8 mouse cellular contexts compared by ENCODE assay signal in genomic region chr8:70862824-70863641, GRCm38 (mm10). TPM values are rescaled to one million over a fixed set of nuclear protein-coding genes. Genes with fewer than 3 reads are reported as not detected.
DNase-seq lines count a peak whose midpoint lies in the region; ATAC-seq and TF ChIP-seq lines count a peak whose summit lies in the region.

TSS of gene Kcnn1 (minus strand) at chr8:70863258.

- H3K4me3 ChIP-seq in spleen, adult 2 months (ENCODE audit: extremely low read depth, insufficient read depth, insufficient read length) = peak within 1 kb of the TSS; percentile 24; the same call in 1 of the 2 replicates
- peak within 1 kb of the TSS; percentile 49 for H3K4me3 ChIP-seq in limb, embryonic 14.5 days (replicated peaks; ENCODE audit: low read length)
- peak within 1 kb of the TSS; percentile 38 for H3K4me3 ChIP-seq in small intestine, adult 2 months (ENCODE audit: low read depth, low read length)

- peak within 1 kb of the TSS; percentile 86 for H3K4me2 ChIP-seq in limb, embryonic 14.5 days (replicated peaks; ENCODE audit: low read depth, low read length, severe bottlenecking)

- peak within 1 kb of the TSS; percentile 53 for H3K9ac ChIP-seq in limb, embryonic 14.5 days (ENCODE audit: low read depth, low read length, severe bottlenecking)

- peak; percentile 21 for DNase-seq in cerebellum, adult 11 months
- DNase-seq in spleen, adult 2 months (ENCODE audit: low read depth in 1 of 2, low spot score in 2 of 2) = no peak
- no peak for DNase-seq in spleen, postnatal 36 days (ENCODE audit: low spot score in 2 of 2)
- DNase-seq in heart, postnatal 10 days = peak; percentile 19 to 41
- no peak for DNase-seq in limb, embryonic 14.5 days (ENCODE audit: low spot score)
- no peak for DNase-seq in yolk sac, embryonic 10.5 days (ENCODE audit: low spot score)

- H3K9me3 ChIP-seq in limb, embryonic 14.5 days (ENCODE audit: control insufficient read depth, low read length) = no peaks in the 10 kb centered on the region

- WGBS in spleen, adult 2 months = 2% methylated on average over 51 of the region's 55 CpGs
- WGBS in limb, embryonic 14.5 days = under 1% methylated on average over 47 of the region's 55 CpGs
- WGBS in small intestine, adult 2 months = 1% methylated on average over 55 of the region's 55 CpGs

- no peak for TF ChIP-seq POLR2A in spleen, adult 2 months (IDR thresholded peaks at IDR 0.05; ENCODE audit: low read depth, low read length)
- TF ChIP-seq POLR2A in limb, embryonic 14.5 days (IDR thresholded peaks at IDR 0.05; ENCODE audit: borderline replicate concordance, extremely low read depth, insufficient read depth, insufficient read length) = no peak
- no peak for TF ChIP-seq POLR2A in small intestine, adult 2 months (IDR thresholded peaks at IDR 0.05; ENCODE audit: low read depth, low read length)

- peaks cover 29% of the 10 kb centered on the region for H3K4me1 ChIP-seq in spleen, adult 2 months (ENCODE audit: control insufficient read depth, insufficient read depth, insufficient read length)
- H3K4me1 ChIP-seq in limb, embryonic 14.5 days (ENCODE audit: control insufficient read depth, insufficient read depth, low read length) = peaks cover 20% of the 10 kb centered on the region
- H3K4me1 ChIP-seq in small intestine, adult 2 months (ENCODE audit: control insufficient read depth, insufficient read depth, insufficient read length, low read length) = peaks cover 22% of the 10 kb centered on the region

- no peak for TF ChIP-seq CTCF in spleen, adult 2 months (IDR thresholded peaks at IDR 0.05; ENCODE audit: extremely low read depth, insufficient read depth, insufficient read length, insufficient replicate concordance)
- TF ChIP-seq CTCF in small intestine, adult 2 months (IDR thresholded peaks at IDR 0.05; ENCODE audit: extremely low read depth, insufficient read length, insufficient replicate concordance, low read depth, low read length) = no peak

- peaks cover 17% of the 10 kb centered on the region for H3K27me3 ChIP-seq in spleen, adult 2 months (ENCODE audit: control insufficient read depth, insufficient read depth, low read length)
- peaks cover 18% of the 10 kb centered on the region for H3K27me3 ChIP-seq in limb, embryonic 14.5 days (ENCODE audit: control insufficient read depth, insufficient read depth, low read length)
- H3K27me3 ChIP-seq in small intestine, adult 2 months (ENCODE audit: control insufficient read depth, insufficient read depth, low read length) = peaks cover 34% of the 10 kb centered on the region

- no peak for ATAC-seq in cerebellum, adult (ENCODE audit: insufficient number of reproducible peaks, low FRiP score, low TSS enrichment)
- ATAC-seq in limb, embryonic 14.5 days (ENCODE audit: low FRiP score, low read depth) = no peak

- no peaks in the 10 kb centered on the region for H3K36me3 ChIP-seq in spleen, adult 2 months (ENCODE audit: control insufficient read depth, insufficient read depth, low read length)
- no peaks in the 10 kb centered on the region; the same call in 1 of the 2 replicates for H3K36me3 ChIP-seq in limb, embryonic 14.5 days (ENCODE audit: control insufficient read depth, insufficient read depth, low read length)
- H3K36me3 ChIP-seq in small intestine, adult 2 months (ENCODE audit: control insufficient read depth, insufficient read depth, low read length) = peaks cover 3% of the 10 kb centered on the region

- no peak within 1 kb of the TSS for H3K27ac ChIP-seq in spleen, adult 2 months (ENCODE audit: insufficient read depth, low read length)
- no peak within 1 kb of the TSS for H3K27ac ChIP-seq in limb, embryonic 14.5 days (replicated peaks; ENCODE audit: low read depth, low read length)
- no peak within 1 kb of the TSS for H3K27ac ChIP-seq in small intestine, adult 2 months (ENCODE audit: insufficient read depth, low read depth, low read length)

- intact Hi-C loops in heart, postnatal 10 days (cut with DNase I) = no loop called here

RNA-seq across cellular contexts. Expression of gene Kcnn1, which starts in this region (rescaled TPM):
- 0.65 and 1.1 TPM in 2 replicates for polyA plus RNA-seq in spleen, adult 2 months (2012; rRNA removed)
- total RNA-seq in heart, postnatal 10 days (2021) = 1 to 10 TPM; 3.1 to 3.7 TPM
- polyA plus RNA-seq in limb, embryonic 14.5 days (2012; rRNA removed) = 9.1 and 11.2 TPM in 2 replicates
- 2.5 and 3.0 TPM in 2 replicates for polyA plus RNA-seq in limb, embryonic 14.5 days (2014; fragmentation: Nextera tagmentation; extraction: Ambion mirVana)
- polyA plus RNA-seq in small intestine, adult 2 months (2012; rRNA removed) = 0.90 and 2.9 TPM in 2 replicates

Comparison
In these comparisons a context has a peak if more than half of its experiments do, and no peak if none do; other contexts are left out.
1. DNase-seq: peak in cerebellum, adult 11 months (single experiment) and heart, postnatal 10 days (2 of 2); none in spleen, adult 2 months (0 of 2), spleen, postnatal 36 days (0 of 2), limb, embryonic 14.5 days (single experiment) and yolk sac, embryonic 10.5 days (single experiment).
2. Peak in every context shown above with its lines, with median percentiles within 50 percentile points of each other: H3K4me3 ChIP-seq.